In the genomic region with DNA sequence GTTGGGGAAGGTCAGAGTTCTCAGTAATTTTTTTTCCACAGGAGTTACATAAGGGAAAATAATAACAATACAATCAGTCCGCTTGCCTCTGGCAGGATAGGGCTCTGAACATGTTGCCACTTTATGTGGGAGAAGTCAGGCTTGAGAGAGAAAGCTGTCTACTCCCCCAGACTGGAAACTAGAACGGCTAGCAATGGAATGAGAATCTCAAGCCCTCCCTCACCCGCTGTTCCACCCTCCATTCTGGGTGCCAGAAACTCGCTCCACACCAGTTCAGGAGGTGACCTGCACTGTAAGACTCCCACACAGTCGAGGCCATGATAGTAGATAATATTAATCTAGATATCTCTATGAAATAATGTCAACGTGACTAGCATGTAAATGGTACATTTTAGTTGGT, we compare ENCODE assay signal across 9 mouse cellular contexts.
"Had no signal": no experiment of that assay in that cellular context is flagged by ENCODE, and none has a peak within 500 bp of the region (broad histone marks: within the 10 kb centered on the region; RNA-seq: fewer than 3 reads in every experiment).

No protein-coding gene starts in this region.

- H3K4me3 ChIP-seq: left cerebral cortex, adult 2 months; liver, embryonic 13.5 days had no signal

- H3K27ac ChIP-seq: left cerebral cortex, adult 2 months; liver, embryonic 13.5 days had no signal

- H3K36me3 ChIP-seq: liver, embryonic 13.5 days had no signal

- H3K9ac ChIP-seq: liver, embryonic 13.5 days had no signal

- H3K4me2 ChIP-seq: liver, embryonic 13.5 days; midbrain, embryonic 11.5 days had no signal

- DNase-seq: kidney, adult 11 months; layer of hippocampus, postnatal 36 days; liver, embryonic 13.5 days; lung, adult 2 months; lung, postnatal 14 days; lung, postnatal 4 days; thymus, postnatal 25 days had no signal

- H3K9me3 ChIP-seq: liver, embryonic 13.5 days had no signal

- H3K27me3 ChIP-seq: liver, embryonic 13.5 days had no signal

- H3K4me1 ChIP-seq: liver, embryonic 13.5 days had no signal
